Mouse (Mus musculus): ENCODE results near the gene Plin3. TPM values are rescaled to one million over a fixed set of nuclear protein-coding genes. Genes with fewer than 3 reads are reported as not detected.
A peak's percentile ranks its signal among the peaks of the same experiment; 100 is the strongest.

The Plin3 gene
- total and polyA plus RNA-seq, 2 experiments: 21.5 to 23.0 TPM

- Histone ChIP-seq H3K4me3 (ENCODE audit: insufficient read depth, low read depth, low read length) (no peak overlapping the region), H3K79me2 (ENCODE audit: control insufficient read depth, insufficient read depth, low read length) (no peaks in the 10 kb centered on the region; the same call in 1 of the 2 replicates), H3K4me1 (ENCODE audit: control insufficient read depth, insufficient read depth, low read length) (peaks cover 9% of the 10 kb centered on the region), H3K36me3 (ENCODE audit: control insufficient read depth, insufficient read depth, low read length) (peaks cover 35% of the 10 kb centered on the region), H3K27ac (replicated peaks; ENCODE audit: insufficient read depth, low read depth, low read length) (no peak overlapping the region), H3K27me3 (ENCODE audit: control insufficient read depth, insufficient read depth, low read length) (no peaks in the 10 kb centered on the region), H3K9ac (ENCODE audit: low read depth, low read length) (no peak overlapping the region)
- TF ChIP-seq POLR2A (IDR thresholded peaks at IDR 0.05; ENCODE audit: extremely low read depth, insufficient read depth, low read length) (no peak), CTCF (IDR thresholded peaks at IDR 0.05; ENCODE audit: low read depth, low read length) (no peak)
- 88% methylated on average over 8 of the region's 8 CpGs for WGBS
- DNase-seq (ENCODE audit: extremely low read depth, low read depth, low spot score): no peak
Measured at GRCm38 (mm10) chr17:56283316-56283715, 9.4 kb downstream of the Plin3 start.

GRCm38 (mm10) chr17:56282802-56283201 is 9.9 kb downstream of the Plin3 start:
- H3K4me3 ChIP-seq (ENCODE audit: insufficient read depth, low read depth, low read length): no peak overlapping the region
- H3K4me1 ChIP-seq (ENCODE audit: control insufficient read depth, insufficient read depth, low read length): peaks cover 13% of the 10 kb centered on the region
- no peak for DNase-seq (ENCODE audit: extremely low read depth, low read depth, low spot score)
- TF ChIP-seq CTCF (IDR thresholded peaks at IDR 0.05; ENCODE audit: low read depth, low read length) (no peak), POLR2A (IDR thresholded peaks at IDR 0.05; ENCODE audit: extremely low read depth, insufficient read depth, low read length) (no peak)
- H3K27me3 ChIP-seq (ENCODE audit: control insufficient read depth, insufficient read depth, low read length): no peaks in the 10 kb centered on the region
- no peak overlapping the region for H3K9ac ChIP-seq (ENCODE audit: low read depth, low read length)
- no peaks in the 10 kb centered on the region; the same call in 1 of the 2 replicates for H3K79me2 ChIP-seq (ENCODE audit: control insufficient read depth, insufficient read depth, low read length)
- H3K36me3 ChIP-seq (ENCODE audit: control insufficient read depth, insufficient read depth, low read length): peaks cover 35% of the 10 kb centered on the region
- WGBS: 85% methylated on average over 4 of the region's 4 CpGs
- no peak overlapping the region for H3K27ac ChIP-seq (replicated peaks; ENCODE audit: insufficient read depth, low read depth, low read length)

GRCm38 (mm10) chr17:56281193-56281592 is 11.5 kb downstream of the Plin3 start:
- no peak for DNase-seq (ENCODE audit: extremely low read depth, low read depth, low spot score)
- Histone ChIP-seq H3K27me3 (ENCODE audit: control insufficient read depth, insufficient read depth, low read length) (no peaks in the 10 kb centered on the region), H3K4me3 (ENCODE audit: insufficient read depth, low read depth, low read length) (no peak overlapping the region), H3K9ac (ENCODE audit: low read depth, low read length) (no peak overlapping the region), H3K79me2 (ENCODE audit: control insufficient read depth, insufficient read depth, low read length) (no peaks in the 10 kb centered on the region; the same call in 1 of the 2 replicates), H3K4me1 (ENCODE audit: control insufficient read depth, insufficient read depth, low read length) (peaks cover 14% of the 10 kb centered on the region), H3K36me3 (ENCODE audit: control insufficient read depth, insufficient read depth, low read length) (peaks cover 32% of the 10 kb centered on the region), H3K27ac (replicated peaks; ENCODE audit: insufficient read depth, low read depth, low read length) (no peak overlapping the region)
- TF ChIP-seq CTCF (IDR thresholded peaks at IDR 0.05; ENCODE audit: low read depth, low read length) (no peak), POLR2A (IDR thresholded peaks at IDR 0.05; ENCODE audit: extremely low read depth, insufficient read depth, low read length) (no peak)
- 95% methylated on average over 12 of the region's 12 CpGs for WGBS

- peak overlapping the region; percentile 97 for H3K27ac ChIP-seq (replicated peaks; ENCODE audit: insufficient read depth, low read depth, low read length)
- peak; percentile 83 for DNase-seq (ENCODE audit: extremely low read depth, low read depth, low spot score)
- H3K36me3 ChIP-seq (ENCODE audit: control insufficient read depth, insufficient read depth, low read length): peaks cover 21% of the 10 kb centered on the region
- TF ChIP-seq CTCF (IDR thresholded peaks at IDR 0.05; ENCODE audit: low read depth, low read length) (no peak), POLR2A (IDR thresholded peaks at IDR 0.05; ENCODE audit: extremely low read depth, insufficient read depth, low read length) (no peak)
- H3K9ac ChIP-seq (ENCODE audit: low read depth, low read length): peak overlapping the region; percentile 61
- H3K79me2 ChIP-seq (ENCODE audit: control insufficient read depth, insufficient read depth, low read length): peaks cover 3% of the 10 kb centered on the region; the same call in 1 of the 2 replicates
- 25% methylated on average over 12 of the region's 12 CpGs for WGBS
- no peak overlapping the region for H3K4me3 ChIP-seq (ENCODE audit: insufficient read depth, low read depth, low read length)
- peaks cover 17% of the 10 kb centered on the region for H3K4me1 ChIP-seq (ENCODE audit: control insufficient read depth, insufficient read depth, low read length)
- H3K27me3 ChIP-seq (ENCODE audit: control insufficient read depth, insufficient read depth, low read length): no peaks in the 10 kb centered on the region
Measured at GRCm38 (mm10) chr17:56279481-56280155, 13.1 kb downstream of the Plin3 start.

GRCm38 (mm10) chr17:56278340-56278739 is 14.3 kb downstream of the Plin3 start:
- WGBS: 93% methylated on average over 5 of the region's 5 CpGs
- Histone ChIP-seq H3K27me3 (ENCODE audit: control insufficient read depth, insufficient read depth, low read length) (no peaks in the 10 kb centered on the region), H3K9ac (ENCODE audit: low read depth, low read length) (no peak overlapping the region), H3K4me1 (ENCODE audit: control insufficient read depth, insufficient read depth, low read length) (peaks cover 28% of the 10 kb centered on the region), H3K4me3 (ENCODE audit: insufficient read depth, low read depth, low read length) (no peak overlapping the region), H3K36me3 (ENCODE audit: control insufficient read depth, insufficient read depth, low read length) (peaks cover 17% of the 10 kb centered on the region; the same call in 1 of the 2 replicates), H3K79me2 (ENCODE audit: control insufficient read depth, insufficient read depth, low read length) (peaks cover 14% of the 10 kb centered on the region), H3K27ac (replicated peaks; ENCODE audit: insufficient read depth, low read depth, low read length) (no peak overlapping the region)
- TF ChIP-seq POLR2A (IDR thresholded peaks at IDR 0.05; ENCODE audit: extremely low read depth, insufficient read depth, low read length): no peak
- TF ChIP-seq CTCF (IDR thresholded peaks at IDR 0.05; ENCODE audit: low read depth, low read length): no peak
- DNase-seq (ENCODE audit: extremely low read depth, low read depth, low spot score): no peak

- Histone ChIP-seq H3K27ac (replicated peaks; ENCODE audit: insufficient read depth, low read depth, low read length) (peak overlapping the region; percentile 62; the same call in 1 of the 2 replicates), H3K27me3 (ENCODE audit: control insufficient read depth, insufficient read depth, low read length) (no peaks in the 10 kb centered on the region), H3K79me2 (ENCODE audit: control insufficient read depth, insufficient read depth, low read length) (peaks cover 18% of the 10 kb centered on the region), H3K36me3 (ENCODE audit: control insufficient read depth, insufficient read depth, low read length) (peaks cover 13% of the 10 kb centered on the region; the same call in 1 of the 2 replicates), H3K9ac (ENCODE audit: low read depth, low read length) (peak overlapping the region; percentile 57; the same call in 1 of the 2 replicates), H3K4me1 (ENCODE audit: control insufficient read depth, insufficient read depth, low read length) (peaks cover 35% of the 10 kb centered on the region), H3K4me3 (ENCODE audit: insufficient read depth, low read depth, low read length) (no peak overlapping the region)
- TF ChIP-seq CTCF (IDR thresholded peaks at IDR 0.05; ENCODE audit: low read depth, low read length): no peak
- TF ChIP-seq POLR2A (IDR thresholded peaks at IDR 0.05; ENCODE audit: extremely low read depth, insufficient read depth, low read length): no peak
- no peak for DNase-seq (ENCODE audit: extremely low read depth, low read depth, low spot score)
- 43% methylated on average over 2 of the region's 2 CpGs for WGBS
Measured at GRCm38 (mm10) chr17:56277567-56277893, 15.1 kb downstream of the Plin3 start.
